Mouse (Mus musculus): ENCODE measurements at regions not wholly inside any gene's neighbourhood (a gene's known extent, or its start where the extent isn't known, plus 50 kb on each side); places are given as distances from the start of the nearest gene placed in this dataset.
"Not testable (repeated sequence)": the region's sequence is repeated elsewhere in the genome, so short reads cannot be mapped to it uniquely, and the experiment has no call there.

DNA sequence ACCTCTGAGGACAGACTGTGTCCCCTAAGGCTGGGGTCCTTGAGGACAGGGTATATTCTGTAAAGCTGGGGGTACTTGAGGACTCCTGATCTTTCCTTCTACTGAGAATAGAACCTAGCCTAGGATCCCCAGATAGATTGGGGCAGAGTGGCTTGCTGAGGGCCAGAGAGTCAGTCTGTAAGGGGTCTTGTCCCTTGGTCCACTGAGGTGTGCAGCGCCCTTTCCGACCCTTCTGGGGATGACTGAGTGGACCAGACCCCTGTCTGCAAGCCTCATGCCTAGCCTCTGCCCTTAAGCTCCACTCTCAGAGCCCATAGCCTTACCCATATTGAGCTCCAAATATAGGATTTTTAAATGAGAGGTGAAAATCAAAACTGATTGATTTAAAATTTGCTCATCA lies 152.2 kb upstream of the Mocs1 start:
- ATAC-seq (ENCODE audit: poor library complexity, severe bottlenecking) = no peak

- ATAC-seq (ENCODE audit: poor library complexity, severe bottlenecking) = no peak
Observed at GRCm38 (mm10) chr17:49278541-49278940, 149.6 kb upstream of the Mocs1 start.

DNA sequence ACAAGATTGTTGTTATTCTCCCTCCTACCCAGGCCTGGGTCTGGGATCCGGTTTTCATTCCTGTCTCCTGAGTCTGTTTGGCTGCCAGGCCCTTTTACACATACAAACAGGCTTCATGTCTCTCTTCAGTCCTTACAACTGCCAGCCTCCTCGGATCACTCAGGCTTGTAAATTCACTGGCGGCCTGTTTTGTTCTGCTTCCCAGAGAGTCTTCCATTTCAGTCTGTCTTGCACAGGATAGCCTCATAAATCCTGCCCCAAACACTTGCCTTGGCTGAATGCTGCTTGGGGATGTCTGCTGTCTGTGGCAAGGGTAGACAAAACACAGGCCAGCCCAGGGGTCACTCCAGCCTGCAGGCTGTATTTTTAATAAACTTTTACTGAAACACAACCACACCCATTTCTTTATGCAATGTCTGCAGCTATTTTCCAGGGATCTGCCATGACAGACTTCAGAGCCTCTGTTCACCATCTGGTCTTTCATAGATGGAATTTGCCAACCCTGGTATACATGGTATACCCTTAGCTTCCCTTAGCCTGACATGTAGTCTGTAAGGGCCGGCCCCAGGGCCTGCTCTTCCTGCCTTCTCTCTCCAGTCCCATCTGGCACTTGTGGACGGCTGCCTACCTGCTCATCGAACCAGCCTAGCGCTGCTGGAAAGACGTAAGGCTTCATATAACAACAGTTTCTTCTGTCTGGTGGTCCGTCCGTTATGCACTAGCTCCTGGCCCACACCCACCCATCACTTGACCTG lies 149.0 kb upstream of the Mocs1 start:
- no peak for ATAC-seq (ENCODE audit: poor library complexity, severe bottlenecking)

DNA sequence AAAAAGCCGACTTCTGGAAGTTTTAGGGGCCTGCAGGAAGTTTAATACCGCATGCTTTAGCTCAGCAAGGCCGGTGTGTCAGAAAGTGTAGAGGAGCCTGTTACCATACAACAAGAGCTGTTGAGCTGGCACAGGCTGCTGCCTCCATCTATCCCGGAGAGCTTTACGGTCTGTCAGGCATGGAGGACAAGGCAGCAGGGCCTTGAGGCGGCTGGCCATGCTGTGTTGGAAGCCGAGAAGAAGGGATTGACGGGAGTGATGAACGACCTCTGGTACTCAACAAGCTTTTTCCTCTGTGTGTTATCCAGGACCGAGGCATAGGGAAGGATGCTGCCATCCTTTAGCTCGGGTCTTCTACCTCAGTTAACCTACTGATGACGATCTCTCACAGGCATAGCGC lies 146.8 kb upstream of the Mocs1 start:
- no peak for ATAC-seq (ENCODE audit: poor library complexity, severe bottlenecking)

DNA sequence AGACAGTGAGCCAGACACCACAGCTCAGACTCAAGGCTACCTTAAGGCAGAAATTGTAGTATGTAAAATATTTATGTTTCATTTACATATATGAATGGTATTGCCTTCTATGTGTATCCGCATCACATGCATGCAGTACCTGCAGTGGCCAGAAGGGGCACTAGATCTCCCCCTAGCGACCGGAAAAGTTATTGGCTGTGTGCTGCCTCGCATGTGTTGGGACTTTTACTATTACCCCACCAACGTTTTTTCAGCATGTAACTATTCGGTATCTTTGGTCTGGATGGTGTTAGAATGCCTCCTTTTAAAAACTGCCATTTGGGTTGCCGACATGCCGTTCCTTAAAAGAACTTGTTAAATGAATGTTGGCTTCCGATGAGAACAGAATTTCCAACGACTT lies 145.7 kb upstream of the Mocs1 start:
- no peak for ATAC-seq (ENCODE audit: poor library complexity, severe bottlenecking)

- no peak for ATAC-seq (ENCODE audit: poor library complexity, severe bottlenecking)
Observed at GRCm38 (mm10) chr17:49283491-49283890, 144.7 kb upstream of the Mocs1 start.

- no peak for ATAC-seq (ENCODE audit: poor library complexity, severe bottlenecking)
Observed at GRCm38 (mm10) chr17:49291636-49292035, 136.5 kb upstream of the Mocs1 start.

GRCm38 (mm10) chr17:49304461-49304860 lies 123.7 kb upstream of the Mocs1 start:
- ATAC-seq (ENCODE audit: poor library complexity, severe bottlenecking) = no peak

GRCm38 (mm10) chr17:49305116-49305515 lies 123.0 kb upstream of the Mocs1 start:
- no peak for ATAC-seq (ENCODE audit: poor library complexity, severe bottlenecking)

DNA sequence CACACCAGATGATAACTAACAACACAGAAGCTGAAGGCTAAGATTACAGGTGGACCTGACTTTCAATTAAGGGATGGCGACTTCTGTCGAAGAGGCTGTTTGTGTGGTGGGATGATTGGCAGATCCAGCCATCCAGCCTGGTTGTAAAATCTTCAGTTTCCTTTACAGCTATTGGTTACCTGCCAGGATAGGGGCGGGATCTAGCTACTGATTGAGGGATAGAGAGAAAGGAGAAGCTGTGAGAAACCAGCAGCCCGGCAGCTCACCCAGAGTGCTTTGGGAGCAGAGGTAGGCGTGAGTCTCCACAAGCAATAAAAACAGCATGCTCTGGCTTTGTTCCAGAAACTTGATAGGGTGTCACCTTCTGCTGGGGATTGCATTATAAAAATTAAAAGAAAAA lies 119.1 kb upstream of the Mocs1 start:
- ATAC-seq (ENCODE audit: poor library complexity, severe bottlenecking) = no peak

- ATAC-seq (ENCODE audit: poor library complexity, severe bottlenecking) = no peak
Observed at GRCm38 (mm10) chr17:49314196-49314595, 114.0 kb upstream of the Mocs1 start.

DNA sequence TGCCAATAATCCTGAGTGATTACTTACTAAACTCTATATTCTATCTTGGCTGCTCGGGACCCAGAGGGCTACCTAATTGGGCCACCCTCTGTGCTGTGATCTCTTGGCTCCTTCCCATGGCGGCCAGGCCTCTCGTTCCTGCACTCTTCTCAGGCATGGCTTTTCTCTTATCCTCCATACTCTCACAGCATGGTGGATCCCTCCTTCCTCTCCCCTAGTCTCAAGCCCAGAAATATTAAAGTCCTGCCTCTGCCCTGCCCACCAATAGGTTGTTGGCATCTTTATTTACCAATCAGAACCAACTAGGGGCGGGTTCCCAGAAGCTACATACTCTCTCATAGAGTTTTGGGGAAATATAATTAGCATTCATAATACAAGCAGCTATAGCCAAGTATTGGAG lies 100.6 kb upstream of the Mocs1 start:
- ATAC-seq (ENCODE audit: poor library complexity, severe bottlenecking) = no peak

DNA sequence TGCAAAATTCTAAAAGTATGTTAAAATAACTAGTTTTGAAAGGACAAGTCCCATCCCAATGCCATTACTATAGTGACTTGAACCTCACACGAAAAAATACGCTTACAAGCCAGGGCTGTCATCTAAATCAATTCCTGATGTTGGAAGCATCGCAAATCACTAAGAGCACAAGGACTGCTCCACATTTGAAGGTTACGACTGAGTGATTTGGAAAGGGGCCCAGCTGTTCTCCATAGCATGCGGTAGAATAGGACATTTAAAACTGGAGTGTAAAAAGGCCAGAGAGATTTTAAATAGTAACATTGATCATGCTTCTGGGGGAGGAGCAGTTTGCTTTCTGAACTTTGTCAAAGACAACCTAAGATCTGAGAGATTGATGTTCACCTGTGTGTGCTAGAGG lies 92.8 kb upstream of the Mocs1 start:
- no peak for ATAC-seq (ENCODE audit: poor library complexity, severe bottlenecking)

DNA sequence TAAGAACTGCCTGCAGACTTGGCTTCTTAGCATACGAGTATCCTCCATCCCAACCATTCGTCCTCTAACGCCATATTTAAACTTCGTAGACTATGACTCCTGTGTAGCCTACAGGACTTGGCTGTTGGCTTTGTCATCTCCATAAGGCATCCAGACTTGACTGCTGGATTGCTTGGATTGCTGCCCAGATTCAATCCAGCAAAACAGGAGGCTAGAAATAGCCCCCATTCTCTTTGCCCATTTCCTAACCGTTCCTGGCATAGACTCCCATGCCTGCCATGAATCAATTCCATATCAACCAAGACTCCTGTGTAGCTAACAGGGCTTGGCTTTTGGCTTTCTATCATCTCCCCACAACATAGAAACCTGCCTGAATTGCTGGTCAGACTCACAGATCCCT lies 90.3 kb upstream of the Mocs1 start:
- no peak for ATAC-seq (ENCODE audit: poor library complexity, severe bottlenecking)

DNA sequence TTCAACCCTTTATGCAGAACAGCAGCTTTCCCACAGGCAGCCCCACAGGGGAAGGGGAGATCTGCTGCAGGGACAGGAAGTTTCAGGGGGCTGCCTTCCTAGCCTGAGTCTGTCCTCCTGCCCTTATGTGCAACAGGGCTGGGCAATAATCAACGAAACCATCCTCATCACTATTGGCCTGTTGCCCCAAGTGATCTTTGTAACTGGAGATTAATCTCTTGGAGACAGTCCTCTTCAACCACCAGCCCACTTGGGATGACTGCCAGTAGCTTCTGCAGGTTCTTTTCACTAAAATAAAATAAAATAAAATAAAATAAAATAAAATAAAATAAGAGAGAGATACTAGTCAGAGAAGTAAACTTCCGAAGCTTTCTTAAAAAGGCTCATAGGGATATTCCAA lies 85.5 kb upstream of the Mocs1 start:
- no peak for ATAC-seq (ENCODE audit: poor library complexity, severe bottlenecking)

GRCm38 (mm10) chr17:49346701-49347100 lies 81.5 kb upstream of the Mocs1 start:
- no peak for ATAC-seq (ENCODE audit: poor library complexity, severe bottlenecking)

- ATAC-seq (ENCODE audit: poor library complexity, severe bottlenecking) = no peak
Observed at GRCm38 (mm10) chr17:49349328-49349727, 78.8 kb upstream of the Mocs1 start.

DNA sequence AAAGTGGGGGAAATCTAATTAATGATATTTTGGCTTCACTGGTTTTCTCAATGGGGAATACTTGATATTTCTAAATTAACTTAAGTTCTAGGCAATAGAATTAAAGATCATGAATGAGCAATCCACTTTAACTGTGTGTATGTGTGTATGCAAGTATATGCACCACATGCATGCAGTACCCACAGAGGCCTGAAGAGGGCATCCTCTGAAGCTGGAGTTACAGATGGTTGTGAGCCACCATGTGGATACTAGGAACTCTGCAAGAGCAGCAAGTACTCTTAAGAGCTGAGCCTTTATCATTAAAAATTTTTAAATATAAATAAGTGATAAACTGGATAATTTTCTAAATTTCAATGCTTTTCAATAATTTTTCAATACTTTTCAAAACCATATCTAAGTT lies 69.0 kb upstream of the Mocs1 start:
- no peak for ATAC-seq (ENCODE audit: poor library complexity, severe bottlenecking)

DNA sequence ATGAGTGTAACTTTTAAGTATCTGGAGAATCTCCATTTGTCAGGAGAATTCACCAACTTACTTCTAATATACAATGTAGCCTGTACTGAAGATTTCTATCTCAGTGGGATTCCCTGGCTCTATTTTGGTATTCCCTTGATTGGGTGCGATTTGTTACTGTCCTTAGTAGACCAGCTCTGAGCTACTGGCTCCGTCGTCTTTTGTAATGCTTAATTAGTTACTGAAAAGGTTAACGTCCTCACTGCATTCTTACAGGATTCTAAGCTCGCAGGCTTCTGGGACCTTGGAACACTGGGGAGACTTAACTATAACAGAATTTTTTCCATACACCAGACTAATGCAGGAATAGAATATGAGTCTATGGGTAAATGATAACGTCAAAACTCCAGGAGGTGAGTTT lies 67.9 kb upstream of the Mocs1 start:
- ATAC-seq (ENCODE audit: poor library complexity, severe bottlenecking) = not testable (repeated sequence)

- no peak for ATAC-seq (ENCODE audit: poor library complexity, severe bottlenecking)
Observed at GRCm38 (mm10) chr17:49367791-49368190, 60.4 kb upstream of the Mocs1 start.

DNA sequence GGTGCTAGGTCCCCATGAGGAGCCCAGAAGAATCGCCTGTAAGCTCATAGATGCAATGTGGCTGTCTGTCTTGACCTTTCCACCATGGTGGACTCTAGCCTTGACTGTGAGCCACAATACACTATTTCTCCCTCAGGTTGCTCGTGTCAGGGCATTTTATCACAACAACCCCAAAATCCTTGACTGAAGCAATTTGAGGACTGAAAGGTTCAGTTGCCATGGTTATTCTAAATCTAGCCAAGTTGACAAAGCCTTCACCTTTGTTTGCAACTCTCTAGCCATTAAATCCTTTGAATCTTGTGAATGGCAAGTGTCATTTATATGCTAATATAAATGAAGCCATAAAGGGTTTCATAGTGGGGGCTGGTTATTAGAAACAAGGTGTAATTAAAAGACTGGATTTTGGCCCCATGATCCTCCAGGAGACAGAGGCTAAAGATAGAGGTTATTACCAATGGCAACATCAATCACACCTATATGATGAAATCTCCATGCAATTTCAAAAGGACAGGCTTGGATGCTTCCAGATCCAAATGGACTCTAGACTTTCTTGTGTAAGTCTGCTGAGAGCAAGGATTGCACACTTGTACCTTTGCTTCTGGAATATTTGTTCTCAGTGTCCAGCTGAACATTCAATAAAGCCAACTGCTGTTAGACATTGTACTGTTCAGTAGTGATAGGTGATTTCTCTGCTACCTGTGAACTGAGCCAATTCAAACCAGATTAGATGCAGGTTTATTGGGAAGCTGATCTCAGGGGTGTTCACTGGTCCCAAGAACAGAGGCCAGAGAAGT lies 59.5 kb upstream of the Mocs1 start:
- ATAC-seq (ENCODE audit: poor library complexity, severe bottlenecking) = no peak

- ATAC-seq (ENCODE audit: poor library complexity, severe bottlenecking) = no peak
Observed at GRCm38 (mm10) chr17:49377626-49378025, 50.5 kb upstream of the Mocs1 start.

Data from megakaryocyte, adult 5-6 weeks (primary cell).